Mouse (Mus musculus) heart, adult 2 months (tissue): ENCODE data around the gene Gm5965. TPM values are rescaled to one million over a fixed set of nuclear protein-coding genes. Genes with fewer than 3 reads are reported as not detected.

Experiments used
- DNase-seq, 2 experiments: peaks; one replicate each; pipeline ENCODE4 v3.0.0; 2021
- H3K27ac ChIP-seq: fragments of 200-600 bp; 2 replicates; pipeline ENCODE4 v1.8.1; 2022
- H3K27me3 ChIP-seq: fragments of 200-500 bp; 2 replicates; pipeline ENCODE4 v1.6.1; 2012; ENCODE audit warnings: mild to moderate bottlenecking, low read length, inconsistent platforms, mixed read lengths; ENCODE audit not compliant: control insufficient read depth, insufficient read depth
- H3K36me3 ChIP-seq: fragments of 200-500 bp; 2 replicates; pipeline ENCODE4 v1.6.1; 2012; ENCODE audit warnings: low read length, inconsistent platforms; ENCODE audit not compliant: control insufficient read depth, insufficient read depth
- H3K4me1 ChIP-seq: fragments of 200-500 bp; 2 replicates; pipeline ENCODE4 v1.6.1; 2011; ENCODE audit warnings: low read length; ENCODE audit not compliant: control insufficient read depth, insufficient read depth
- H3K4me3 ChIP-seq: fragments of 200-600 bp; 2 replicates; pipeline ENCODE4 v1.8.1; 2022
- H3K79me2 ChIP-seq: fragments of 200-500 bp; replicated peaks from 2 replicates; pipeline ENCODE4 v1.6.1; 2012; ENCODE audit warnings: mild to moderate bottlenecking, inconsistent platforms, low read length, moderate library complexity, mixed read lengths; ENCODE audit not compliant: control insufficient read depth, insufficient read depth
- H3K9ac ChIP-seq: fragments of 200-500 bp; 2 replicates; pipeline ENCODE4 v1.6.1; 2012; ENCODE audit warnings: low read depth, mild to moderate bottlenecking, control low read depth, inconsistent platforms, low read length, mixed read lengths
- CTCF ChIP-seq: fragments of 200-600 bp; IDR thresholded peaks from 2 replicates; pipeline ENCODE4 v1.8.1; 2022; ENCODE audit warnings: antibody characterized with exemption, mild to moderate bottlenecking, moderate library complexity
- EP300 ChIP-seq: fragments of 200-500 bp; IDR thresholded peaks from 2 replicates; pipeline ENCODE4 v1.6.1; 2011; ENCODE audit warnings: low read depth, low read length, control low read depth; ENCODE audit not compliant: insufficient read depth
- POLR2A ChIP-seq: fragments of 200-500 bp; IDR thresholded peaks from 2 replicates; pipeline ENCODE4 v1.6.1; 2011; ENCODE audit warnings: mild to moderate bottlenecking, low read depth, low read length, control low read depth; ENCODE audit not compliant: insufficient read depth
- WGBS: fragments of 180-500 bp; shearing (Covaris S2); methylation state at CpG from one replicate; pipeline ENCODE4 v1.1.7; 2018; 5-methylcytosine and 5-hydroxymethylcytosine counted together
- intact Hi-C: fragments of 180-260 bp; cut with DNase I; formaldehyde crosslinking; loops from one replicate; pipeline ENCODE4 v1.15.1; 2025
- polyA plus RNA-seq: library from polyadenylated mRNA; depleted of rRNA; stranded (reverse); fragments of >200 nt; gene quantifications from 2 replicates; pipeline ENCODE4 v1.2.3, GENCODE M21; 2012
- total RNA-seq, 2 experiments: library from RNA; stranded (reverse); gene quantifications; 2 replicates each; pipeline ENCODE4 v1.2.3; 2021

Gene Gm5965
- total and polyA plus RNA-seq, 3 experiments = not detected

DNA sequence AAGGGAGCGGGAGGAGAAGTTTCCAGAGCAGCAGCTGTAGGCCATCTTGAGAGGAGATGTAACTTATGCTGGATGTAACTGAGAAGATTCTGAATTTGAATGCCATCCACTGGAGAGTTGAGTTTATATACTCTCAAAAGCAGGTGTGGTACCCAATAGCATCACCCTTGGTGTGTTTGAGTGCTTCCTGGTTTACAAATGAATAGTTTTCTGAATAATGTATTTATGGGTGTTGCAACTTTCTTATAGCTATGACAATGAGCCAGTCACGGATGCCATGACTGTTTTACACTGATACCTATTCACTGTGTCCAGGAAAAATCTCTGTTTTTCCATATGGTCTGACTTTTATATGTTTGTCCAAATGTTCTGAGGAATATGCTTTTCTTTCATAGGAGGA, 3.6 kb upstream of the Gm5965 start, which contains the start of gene 2310057N15Rik:
2310057N15Rik (minus strand) TSS at position 101 of the 400 bp plus-strand sequence.
- no peak within 1 kb of the TSS for H3K9ac ChIP-seq
- intact Hi-C loops = no loop called here

DNA sequence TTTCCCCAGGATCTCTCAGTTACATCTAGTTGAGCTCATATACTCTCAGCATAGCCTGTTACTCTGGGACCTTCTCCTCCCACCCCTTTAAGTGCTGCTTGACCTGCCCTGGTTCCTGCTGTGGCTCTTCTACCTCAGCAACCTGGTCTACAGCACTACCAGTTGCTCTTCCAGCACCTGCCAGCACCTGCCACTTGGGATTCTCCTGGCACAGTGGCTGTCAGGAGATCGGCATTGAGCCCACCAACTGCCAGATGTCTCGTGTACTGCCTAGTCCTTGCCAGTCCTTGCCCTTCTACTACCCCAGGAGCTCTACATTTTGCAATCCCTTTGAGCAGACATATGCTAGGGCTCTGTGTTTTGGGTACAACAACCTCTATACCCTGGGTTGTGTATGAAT, 9.1 kb downstream of the Gm5965 start:
- no peak overlapping the region for H3K27ac ChIP-seq
- intact Hi-C loops = no loop called here
- no peak for DNase-seq
- no peaks in the 10 kb centered on the region for H3K27me3 ChIP-seq
- WGBS = 66% methylated on average over 2 of the region's 2 CpGs
- no peaks in the 10 kb centered on the region for H3K79me2 ChIP-seq
- no peaks in the 10 kb centered on the region for H3K36me3 ChIP-seq
- no peaks in the 10 kb centered on the region for H3K4me1 ChIP-seq
- no peak overlapping the region for H3K4me3 ChIP-seq
- no peak overlapping the region for H3K9ac ChIP-seq
- TF ChIP-seq CTCF (no peak), EP300 (no peak), POLR2A (no peak)

More for the DNA sequence above, 3.6 kb upstream of the Gm5965 start, which contains the start of gene 2310057N15Rik:
- no peak for TF ChIP-seq EP300
- TF ChIP-seq CTCF = no peak
- TF ChIP-seq POLR2A = no peak
- DNase-seq = no peak
- Histone ChIP-seq H3K27me3 (no peaks in the 10 kb centered on the region), H3K4me1 (no peaks in the 10 kb centered on the region), H3K36me3 (no peaks in the 10 kb centered on the region), H3K4me3 (no peak within 1 kb of the TSS), H3K79me2 (no peaks in the 10 kb centered on the region), H3K27ac (no peak within 1 kb of the TSS)
- 73% methylated on average over 2 of the region's 2 CpGs for WGBS

DNA sequence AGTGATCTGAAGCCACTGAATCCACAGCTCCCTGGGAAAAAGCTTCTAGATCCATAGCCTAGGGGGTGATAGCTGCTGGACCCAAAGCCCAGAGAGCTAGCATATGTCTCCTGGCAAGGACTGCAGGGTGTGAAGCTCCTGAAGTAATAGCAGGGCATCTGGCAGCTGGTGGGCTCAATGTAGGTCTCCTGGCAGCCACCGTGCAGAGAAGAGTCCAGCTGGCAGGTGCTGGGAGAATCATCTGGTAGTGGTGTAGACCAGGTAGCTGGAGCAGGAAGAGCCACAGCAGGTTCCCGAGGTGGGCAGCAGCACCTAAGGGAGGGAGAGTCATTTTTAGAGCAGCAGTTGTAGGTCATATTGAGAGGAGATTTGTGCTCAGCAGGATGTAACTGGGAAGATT, 34.1 kb downstream of the Gm5965 start, which contains the start of gene Gm20741:
Gm20741 (minus strand) TSS at position 394 of the 400 bp plus-strand sequence.
- Histone ChIP-seq H3K79me2 (no peaks in the 10 kb centered on the region), H3K27ac (no peak within 1 kb of the TSS), H3K36me3 (no peaks in the 10 kb centered on the region), H3K27me3 (no peaks in the 10 kb centered on the region), H3K4me3 (no peak within 1 kb of the TSS), H3K4me1 (no peaks in the 10 kb centered on the region), H3K9ac (no peak within 1 kb of the TSS)
- intact Hi-C loops = no loop called here
- no peak for DNase-seq
- TF ChIP-seq POLR2A = no peak
- TF ChIP-seq EP300 = no peak
- TF ChIP-seq CTCF = no peak
- 65% methylated on average over 2 of the region's 2 CpGs for WGBS

DNA sequence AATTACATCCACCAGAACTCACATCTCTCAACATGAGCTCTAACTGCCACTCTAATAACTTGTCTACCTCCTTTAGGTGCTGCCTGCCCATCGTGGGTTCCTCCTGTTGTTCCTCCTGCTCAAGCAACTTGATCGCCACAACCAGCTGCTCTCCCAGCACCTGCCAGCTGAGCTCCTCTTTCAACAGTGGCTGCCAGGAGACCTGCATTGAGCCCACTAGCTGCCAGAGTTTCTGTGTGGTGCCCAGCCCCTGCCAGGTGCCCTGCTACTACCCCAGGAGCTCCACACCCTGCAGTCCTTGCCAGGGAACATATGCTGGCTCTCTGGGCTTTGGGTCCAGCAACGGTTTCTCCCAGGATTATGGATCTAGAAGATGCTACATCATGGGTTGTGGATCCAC, 42.4 kb downstream of the Gm5965 start, which contains the start of gene Krtap15:
Krtap15 (plus strand) TSS at position 150 of the 400 bp plus-strand sequence.
- intact Hi-C loops = no loop called here
- Histone ChIP-seq H3K27me3 (no peaks in the 10 kb centered on the region), H3K79me2 (no peaks in the 10 kb centered on the region), H3K4me1 (no peaks in the 10 kb centered on the region), H3K27ac (no peak within 1 kb of the TSS), H3K4me3 (no peak within 1 kb of the TSS), H3K9ac (no peak within 1 kb of the TSS), H3K36me3 (no peaks in the 10 kb centered on the region)
- no peak for DNase-seq
- WGBS = 67% methylated on average over 3 of the region's 3 CpGs
- TF ChIP-seq EP300 (no peak), CTCF (no peak), POLR2A (no peak)

DNA sequence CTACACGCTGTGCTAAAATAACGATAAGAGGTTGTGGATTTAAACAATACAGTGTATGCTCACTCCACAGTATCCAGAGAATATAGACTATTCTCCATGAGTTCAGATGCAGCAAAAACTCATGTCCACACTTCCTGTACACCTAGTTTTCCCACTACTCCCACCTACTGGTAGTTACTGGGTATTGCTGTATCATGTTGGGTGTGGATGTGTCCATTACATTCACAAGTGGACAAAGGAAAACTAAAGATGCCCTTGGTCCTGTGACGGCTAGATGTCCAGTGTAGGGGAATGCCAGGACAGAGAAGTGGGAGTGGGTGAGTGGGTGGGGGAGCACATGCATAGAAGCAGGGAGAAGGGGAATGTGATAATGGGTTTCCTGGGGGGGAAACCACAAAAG, 46.0 kb downstream of the Gm5965 start:
- no peaks in the 10 kb centered on the region for H3K79me2 ChIP-seq
- H3K4me3 ChIP-seq = no peak overlapping the region
- no peaks in the 10 kb centered on the region for H3K4me1 ChIP-seq
- no peaks in the 10 kb centered on the region for H3K36me3 ChIP-seq
- H3K9ac ChIP-seq = no peak overlapping the region
- intact Hi-C loops = no loop called here
- H3K27me3 ChIP-seq = no peaks in the 10 kb centered on the region
- H3K27ac ChIP-seq = no peak overlapping the region
- TF ChIP-seq POLR2A (no peak), CTCF (peak; percentile 51)
- WGBS = 74% methylated on average over 3 of the region's 3 CpGs
- DNase-seq = no peak

DNA sequence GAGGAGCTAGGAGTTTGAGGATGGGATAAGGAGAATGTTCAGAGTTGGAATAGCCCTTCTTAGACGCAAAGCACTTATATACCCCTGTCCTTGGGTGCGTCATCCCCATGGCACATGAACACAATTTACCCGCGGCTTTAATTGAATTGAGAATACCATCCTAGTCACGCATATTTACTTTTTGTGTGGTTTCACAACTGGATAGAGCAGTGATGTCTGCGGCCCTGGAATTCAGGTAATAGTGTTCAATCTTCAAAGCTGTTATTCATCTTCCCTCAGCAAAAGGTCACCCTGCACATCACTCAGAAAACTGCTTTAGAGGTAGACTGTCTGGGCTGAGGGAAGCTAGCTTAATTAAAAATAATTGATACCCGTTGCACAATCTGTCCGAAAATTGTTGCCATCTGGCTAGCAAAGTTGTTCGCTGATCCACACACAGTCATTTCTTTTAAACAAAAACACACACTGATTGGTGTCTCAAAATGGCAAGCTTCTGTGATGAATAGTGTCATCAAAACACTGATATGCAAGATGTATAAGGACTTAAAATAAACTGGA, 48.5 kb downstream of the Gm5965 start, which contains the start of gene Krtap14:
Krtap14 (minus strand) TSS at position 51 of the 558 bp plus-strand sequence.
- no peaks in the 10 kb centered on the region for H3K36me3 ChIP-seq
- H3K4me1 ChIP-seq = no peaks in the 10 kb centered on the region
- TF ChIP-seq POLR2A = no peak
- no peak for TF ChIP-seq CTCF
- no peak for TF ChIP-seq EP300
- H3K4me3 ChIP-seq = no peak within 1 kb of the TSS
- no peaks in the 10 kb centered on the region for H3K79me2 ChIP-seq
- no peak for DNase-seq
- no peak within 1 kb of the TSS for H3K27ac ChIP-seq
- H3K9ac ChIP-seq = no peak within 1 kb of the TSS
- 89% methylated on average over 9 of the region's 9 CpGs for WGBS
- no peaks in the 10 kb centered on the region for H3K27me3 ChIP-seq
- intact Hi-C loops = no loop called here
